Mouse (Mus musculus): ENCODE data around the gene Wdr25.

- TF ChIP-seq POLR2A (IDR thresholded peaks at IDR 0.05; ENCODE audit: insufficient read depth, low read depth, low read length): no peak
- no peak for TF ChIP-seq CTCF (IDR thresholded peaks at IDR 0.05; ENCODE audit: insufficient read depth, low read depth, low read length)
These were observed 14.3 kb upstream of the Wdr25 start for GRCm38 (mm10) chr12:108879138-108879537.

All from olfactory bulb, adult 2 months (tissue).